In the genomic region with DNA sequence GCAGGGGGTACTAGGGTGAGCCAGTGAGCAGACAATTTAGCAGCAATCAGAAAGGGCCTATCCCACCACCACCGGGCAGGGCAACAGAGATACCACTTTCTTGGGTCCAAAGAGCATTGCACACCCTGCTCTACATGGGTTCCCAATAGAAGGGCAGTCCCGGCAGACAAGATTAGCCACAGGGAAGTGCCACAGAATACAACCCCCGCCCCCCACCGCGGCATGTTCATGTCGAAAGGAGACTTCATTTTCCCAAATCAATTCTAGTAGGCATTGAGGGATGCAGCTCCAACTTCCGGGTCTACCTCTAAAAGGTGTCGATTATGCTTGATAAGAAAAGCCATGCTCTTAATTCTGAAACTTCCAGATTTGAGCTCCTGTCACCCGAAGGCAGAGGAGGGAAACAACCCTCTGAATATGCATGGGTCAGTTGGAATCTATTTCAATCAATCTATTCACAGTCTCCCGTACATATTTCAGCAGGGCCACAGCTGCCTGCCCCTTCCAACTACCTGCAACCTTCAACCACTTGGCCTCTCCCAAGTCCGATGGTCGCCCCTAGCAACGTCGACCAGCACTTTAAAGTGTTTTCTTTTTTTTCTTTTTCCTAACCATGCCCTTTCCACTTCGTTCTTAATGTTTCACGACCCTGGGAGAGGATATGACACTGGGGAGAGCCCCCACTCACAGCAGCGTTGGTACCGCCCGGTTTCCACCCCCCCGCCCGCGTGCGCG, we compare ENCODE assay signal across 8 mouse cellular contexts. TPM values are rescaled to one million over a fixed set of nuclear protein-coding genes. Genes with fewer than 3 reads are reported as not detected.
DNase-seq lines count a peak whose midpoint lies in the region; TF ChIP-seq lines count a peak whose summit lies in the region.

No protein-coding gene starts in this region.

- WGBS in kidney, adult 2 months, result 1% methylated on average over 24 of the region's 24 CpGs
- under 1% methylated on average over 24 of the region's 24 CpGs for WGBS in bone marrow, adult 2 months
- 5% methylated on average over 24 of the region's 24 CpGs for WGBS in hindbrain, embryonic 10.5 days
- 2% methylated on average over 22 of the region's 24 CpGs for whole genome bisulfite sequencing in macrophage (ENCODE audit: missing documents)

- peaks cover 4% of the 10 kb centered on the region; the same call in 1 of the 2 replicates for H3K4me1 ChIP-seq in kidney, adult 2 months (ENCODE audit: control insufficient read depth, insufficient read depth, low read length)
- peaks cover 2% of the 10 kb centered on the region; the same call in 1 of the 2 replicates for H3K4me1 ChIP-seq in bone marrow, adult 2 months (ENCODE audit: control insufficient read depth, insufficient read depth, low read length)
- peaks cover 21% of the 10 kb centered on the region for H3K4me1 ChIP-seq in hindbrain, embryonic 10.5 days (replicated peaks)

- DNase-seq in kidney, adult 2 months, result no peak
- no peak for DNase-seq in kidney, postnatal 4 days
- no peak for DNase-seq in hindbrain, embryonic 10.5 days (ENCODE audit: low spot score)
- no peak for DNase-seq in left cerebral cortex, adult 18-20 months (ENCODE audit: low spot score in 2 of 2)
- DNase-seq in thymus, postnatal 10 days (ENCODE audit: low spot score in 2 of 2), result no peak
- no peak for DNase-seq in layer of hippocampus, adult 11-12 months (ENCODE audit: low spot score)

- H3K36me3 ChIP-seq in kidney, adult 2 months (ENCODE audit: control insufficient read depth, insufficient read depth, low read length), result 0 out of 2 replicates have a peak, but pooled peaks cover 1% of the 10 kb centered on the region
- H3K36me3 ChIP-seq in hindbrain, embryonic 10.5 days, result peaks cover 61% of the 10 kb centered on the region
- H3K36me3 ChIP-seq in macrophage (ENCODE audit: inconsistent target), result peaks cover 30% of the 10 kb centered on the region; the same call in 1 of the 2 replicates

- H3K27me3 ChIP-seq in kidney, adult 2 months (replicated peaks; ENCODE audit: control insufficient read depth, insufficient read depth, low read length), result no peaks in the 10 kb centered on the region
- no peaks in the 10 kb centered on the region for H3K27me3 ChIP-seq in hindbrain, embryonic 10.5 days (ENCODE audit: insufficient read depth, poor library complexity, severe bottlenecking)

- no peak for TF ChIP-seq CTCF in kidney, adult 2 months (conservative IDR thresholded peaks at IDR 0.05; ENCODE audit: insufficient read depth, insufficient read length, low read depth, low read length)
- no peak for TF ChIP-seq CTCF in bone marrow, adult 2 months (IDR thresholded peaks at IDR 0.05; ENCODE audit: control insufficient read depth, insufficient read depth, low read length)

- H3K27ac ChIP-seq in kidney, adult 2 months (ENCODE audit: insufficient read depth, low read depth, low read length), result peak overlapping the region; percentile 52
- peak overlapping the region; percentile 86 for H3K27ac ChIP-seq in bone marrow, adult 2 months (ENCODE audit: control insufficient read depth, insufficient read depth, low read depth, low read length, poor library complexity)
- peak overlapping the region; percentile 97 for H3K27ac ChIP-seq in hindbrain, embryonic 10.5 days
- peak overlapping the region; percentile 48 for H3K27ac ChIP-seq in macrophage

- no peaks in the 10 kb centered on the region for H3K9me3 ChIP-seq in hindbrain, embryonic 10.5 days

- H3K4me3 ChIP-seq in kidney, adult 2 months (ENCODE audit: insufficient read depth, low read depth, low read length), result peak overlapping the region; percentile 78
- peak overlapping the region; percentile 80 for H3K4me3 ChIP-seq in bone marrow, adult 2 months (replicated peaks; ENCODE audit: control insufficient read depth, low read depth, low read length)
- H3K4me3 ChIP-seq in hindbrain, embryonic 10.5 days, result peak overlapping the region; percentile 75
- H3K4me3 ChIP-seq in macrophage (ENCODE audit: inconsistent target), result peak overlapping the region; percentile 86

- peaks cover 56% of the 10 kb centered on the region for H3K79me2 ChIP-seq in macrophage (ENCODE audit: inconsistent target)

- TF ChIP-seq POLR2A in kidney, adult 2 months (IDR thresholded peaks at IDR 0.05; ENCODE audit: low read depth, low read length), result no peak
- TF ChIP-seq POLR2A in bone marrow, adult 2 months (IDR thresholded peaks at IDR 0.05; ENCODE audit: borderline replicate concordance, control insufficient read depth, low read depth, low read length), result no peak

RNA-seq across cellular contexts. Expression of a gene that starts 0.7 kb away (rescaled TPM):
- 1.1 and 2.6 TPM in 2 replicates for polyA plus RNA-seq in kidney, adult 2 months (2012; rRNA removed)
- 2.5 and 4.9 TPM in 2 replicates for polyA plus RNA-seq in bone marrow, adult 2 months (2011; ENCODE audit: insufficient read depth, insufficient read length, low replicate concordance, missing spikeins)
- polyA plus RNA-seq in hindbrain, embryonic 10.5 days (2016; fragmentation: Nextera tagmentation; extraction: Ambion mirVana), result 2.9 and 3.7 TPM in 2 replicates
- total RNA-seq in macrophage (2018; cell fraction: chromatin; rRNA removed), result 10 to 100 TPM in 9 of 26 experiments, 1 to 10 TPM in 17; 3.6 to 34.0 (median 7.0) TPM
- total RNA-seq in macrophage (2018; cell fraction: cytosol; rRNA removed), result 1 to 10 TPM in 18 of 26 experiments, under 1 TPM in 8; 0.53 to 2.4 (median 1.2) TPM
- total RNA-seq in macrophage (2018; cell fraction: nucleus; rRNA removed), result 1 to 10 TPM in 25 of 26 experiments, under 1 TPM in 1; 0.96 to 5.7 (median 2.7) TPM
- polyA plus RNA-seq in macrophage (2018), result 0.88 to 8.1 TPM (median 2.0 TPM) in 3 replicates
- 1 to 10 TPM; 1.6 to 1.8 TPM for total RNA-seq in left cerebral cortex, adult 18-20 months (2021)

RNA-seq across cellular contexts. Expression of a gene that starts 0.7 kb away (rescaled TPM):
- 45.8 and 47.3 TPM in 2 replicates for polyA plus RNA-seq in kidney, adult 2 months (2012; rRNA removed)
- 9.6 and 20.5 TPM in 2 replicates for polyA plus RNA-seq in bone marrow, adult 2 months (2011; ENCODE audit: insufficient read depth, insufficient read length, low replicate concordance, missing spikeins)
- polyA plus RNA-seq in hindbrain, embryonic 10.5 days (2016; fragmentation: Nextera tagmentation; extraction: Ambion mirVana), result 94.3 and 103 TPM in 2 replicates
- 10 to 100 TPM; 23.7 to 63.5 (median 47.2) TPM for total RNA-seq in macrophage (2018; cell fraction: chromatin; rRNA removed)
- total RNA-seq in macrophage (2018; cell fraction: cytosol; rRNA removed), result 10 to 100 TPM; 31.9 to 51.1 (median 39.1) TPM
- total RNA-seq in macrophage (2018; cell fraction: nucleus; rRNA removed), result 10 to 100 TPM; 37.6 to 65.2 (median 48.8) TPM
- polyA plus RNA-seq in macrophage (2018), result 24.3 to 37.8 TPM (median 28.2 TPM) in 3 replicates
- 10 to 100 TPM; 25.3 to 28.0 TPM for total RNA-seq in left cerebral cortex, adult 18-20 months (2021)

RNA-seq across cellular contexts. Expression of a gene that starts 17.7 kb away (rescaled TPM):
- 59.8 and 67.0 TPM in 2 replicates for polyA plus RNA-seq in kidney, adult 2 months (2012; rRNA removed)
- 15.2 and 41.9 TPM in 2 replicates for polyA plus RNA-seq in bone marrow, adult 2 months (2011; ENCODE audit: insufficient read depth, insufficient read length, low replicate concordance, missing spikeins)
- polyA plus RNA-seq in hindbrain, embryonic 10.5 days (2016; fragmentation: Nextera tagmentation; extraction: Ambion mirVana), result 64.4 and 66.3 TPM in 2 replicates
- 10 to 100 TPM in 25 of 26 experiments, 1 to 10 TPM in 1; 9.8 to 76.5 (median 25.1) TPM for total RNA-seq in macrophage (2018; cell fraction: chromatin; rRNA removed)
- total RNA-seq in macrophage (2018; cell fraction: cytosol; rRNA removed), result 10 to 100 TPM; 25.8 to 54.0 (median 42.0) TPM
- 10 to 100 TPM; 19.0 to 53.9 (median 31.2) TPM for total RNA-seq in macrophage (2018; cell fraction: nucleus; rRNA removed)
- polyA plus RNA-seq in macrophage (2018), result 22.6 to 65.1 TPM (median 36.6 TPM) in 3 replicates
- 10 to 100 TPM; 61.3 to 65.4 TPM for total RNA-seq in left cerebral cortex, adult 18-20 months (2021)

RNA-seq across cellular contexts. Expression of a gene that starts 18.2 kb away (rescaled TPM):
- polyA plus RNA-seq in kidney, adult 2 months (2012; rRNA removed), result 0.20 and 0.27 TPM in 2 replicates
- 1.7 TPM in 1 of 2 replicates, not detected in the other for polyA plus RNA-seq in bone marrow, adult 2 months (2011; ENCODE audit: insufficient read depth, insufficient read length, low replicate concordance, missing spikeins)
- polyA plus RNA-seq in hindbrain, embryonic 10.5 days (2016; fragmentation: Nextera tagmentation; extraction: Ambion mirVana), result 1.0 and 1.4 TPM in 2 replicates
- total RNA-seq in macrophage (2018; cell fraction: chromatin; rRNA removed), result 1 to 10 TPM in 8 of 26 experiments, under 1 TPM in 12, not detected in 6; 0.32 to 1.5 (median 0.62) TPM
- total RNA-seq in macrophage (2018; cell fraction: cytosol; rRNA removed), result under 1 TPM in 24 of 26 experiments, not detected in 2; 0.07 to 0.47 (median 0.18) TPM
- total RNA-seq in macrophage (2018; cell fraction: nucleus; rRNA removed), result 1 to 10 TPM in 5 of 26 experiments, under 1 TPM in 13, not detected in 8; 0.36 to 1.7 (median 0.58) TPM
- 0.22 TPM in 1 of 3 replicates, not detected in the others for polyA plus RNA-seq in macrophage (2018)
- 1 to 10 TPM; 2.2 to 2.9 TPM for total RNA-seq in left cerebral cortex, adult 18-20 months (2021)

RNA-seq across cellular contexts. Expression of a gene that starts 24.2 kb away (rescaled TPM):
- 0.38 TPM in 1 of 2 replicates, not detected in the other for polyA plus RNA-seq in kidney, adult 2 months (2012; rRNA removed)
- polyA plus RNA-seq in bone marrow, adult 2 months (2011; ENCODE audit: insufficient read depth, insufficient read length, low replicate concordance, missing spikeins), result not detected in 2 replicates
- polyA plus RNA-seq in hindbrain, embryonic 10.5 days (2016; fragmentation: Nextera tagmentation; extraction: Ambion mirVana), result 1.0 TPM in 2 replicates
- total RNA-seq in macrophage (2018; cell fraction: chromatin; rRNA removed), result 1 to 10 TPM in 1 of 26 experiments, not detected in 25; 2.5 TPM
- not detected for total RNA-seq in macrophage (2018; cell fraction: cytosol; rRNA removed)
- 1 to 10 TPM in 2 of 26 experiments, not detected in 24; 1.4 to 8.5 TPM for total RNA-seq in macrophage (2018; cell fraction: nucleus; rRNA removed)
- polyA plus RNA-seq in macrophage (2018), result not detected in 3 replicates
- total RNA-seq in left cerebral cortex, adult 18-20 months (2021), result not detected
